Mouse (Mus musculus) thymus, adult 2 months (tissue): ENCODE results near the gene Caap1. TPM values are rescaled to one million over a fixed set of nuclear protein-coding genes. Genes with fewer than 3 reads are reported as not detected.

ENCODE experiments used
- DNase-seq: peaks from one replicate; pipeline ENCODE4 v3.0.0; 2021
- H3K27ac ChIP-seq: fragments of 200-500 bp; 2 replicates; pipeline ENCODE4 v1.5.1; 2012; ENCODE audit warnings: low read length, control low read depth; ENCODE audit not compliant: control insufficient read depth, insufficient read depth
- H3K27me3 ChIP-seq: fragments of 200-500 bp; 2 replicates; pipeline ENCODE4 v1.6.1; 2012; ENCODE audit warnings: mild to moderate bottlenecking, low read length, moderate library complexity, mixed read lengths; ENCODE audit not compliant: control insufficient read depth, insufficient read depth
- H3K36me3 ChIP-seq: fragments of 200-500 bp; 2 replicates; pipeline ENCODE4 v1.6.1; 2012; ENCODE audit warnings: mild to moderate bottlenecking, low read length, moderate library complexity; ENCODE audit not compliant: control insufficient read depth, insufficient read depth
- H3K4me1 ChIP-seq: fragments of 200-500 bp; replicated peaks from 2 replicates; pipeline ENCODE4 v1.6.1; 2012; ENCODE audit warnings: low read length; ENCODE audit not compliant: control insufficient read depth, insufficient read depth
- H3K4me3 ChIP-seq: fragments of 200-500 bp; 2 replicates; pipeline ENCODE4 v1.5.1; 2012; ENCODE audit warnings: mild to moderate bottlenecking, low read length, control low read depth, moderate library complexity; ENCODE audit not compliant: control insufficient read depth, insufficient read depth
- CTCF ChIP-seq: fragments of 200-500 bp; IDR thresholded peaks from 2 replicates; pipeline ENCODE4 v1.5.1; 2012; ENCODE audit warnings: mild to moderate bottlenecking, control low read depth, low read length, moderate library complexity, borderline replicate concordance; ENCODE audit not compliant: control insufficient read depth, poor library complexity, insufficient read depth; ENCODE audit errors: extremely low read depth
- POLR2A ChIP-seq: fragments of 200-500 bp; IDR thresholded peaks from 2 replicates; pipeline ENCODE4 v1.6.1; 2012; ENCODE audit warnings: mild to moderate bottlenecking, low read length, control low read depth, moderate library complexity; ENCODE audit not compliant: control insufficient read depth, poor library complexity, insufficient read depth; ENCODE audit errors: extremely low read depth
- WGBS: fragments of 180-500 bp; shearing (Covaris S2); methylation state at CpG from one replicate; pipeline ENCODE4 v1.1.7; 2018; 5-methylcytosine and 5-hydroxymethylcytosine counted together
- polyA plus RNA-seq: library from polyadenylated mRNA; depleted of rRNA; stranded (reverse); fragments of >200 nt; gene quantifications from 2 replicates; pipeline ENCODE4 v1.2.3, GENCODE M21; 2012; rRNA removed

Caap1 gene
- polyA plus RNA-seq, 1 experiment: 6.1 TPM

GRCm38 (mm10) chr4:94523321-94523720, 33.3 kb downstream of the Caap1 start:
- DNase-seq: no peak
- TF ChIP-seq POLR2A (no peak), CTCF (no peak)
- Histone ChIP-seq H3K4me1 (no peaks in the 10 kb centered on the region), H3K36me3 (no peaks in the 10 kb centered on the region), H3K27me3 (no peaks in the 10 kb centered on the region), H3K4me3 (no peak overlapping the region), H3K27ac (no peak overlapping the region)

- TF ChIP-seq POLR2A: no peak
- no peak for TF ChIP-seq CTCF
- H3K4me1 ChIP-seq: no peaks in the 10 kb centered on the region
- H3K27ac ChIP-seq: no peak overlapping the region
- H3K36me3 ChIP-seq: no peaks in the 10 kb centered on the region
- WGBS: 77% methylated on average over 4 of the region's 4 CpGs
- DNase-seq: peak; percentile 19
- no peaks in the 10 kb centered on the region for H3K27me3 ChIP-seq
- H3K4me3 ChIP-seq: no peak overlapping the region
Measured at GRCm38 (mm10) chr4:94517631-94518030, 39.0 kb downstream of the Caap1 start.

GRCm38 (mm10) chr4:94515366-94515765, 41.2 kb downstream of the Caap1 start:
- Histone ChIP-seq H3K36me3 (no peaks in the 10 kb centered on the region), H3K27me3 (no peaks in the 10 kb centered on the region), H3K27ac (no peak overlapping the region), H3K4me3 (no peak overlapping the region), H3K4me1 (no peaks in the 10 kb centered on the region)
- TF ChIP-seq POLR2A: no peak
- TF ChIP-seq CTCF: no peak
- DNase-seq: no peak
- 73% methylated on average over 3 of the region's 3 CpGs for WGBS

GRCm38 (mm10) chr4:94476749-94477399, 79.7 kb downstream of the Caap1 start:
- H3K27ac ChIP-seq: no peak overlapping the region
- WGBS: 79% methylated on average over 18 of the region's 18 CpGs
- no peaks in the 10 kb centered on the region for H3K27me3 ChIP-seq
- DNase-seq: no peak
- no peaks in the 10 kb centered on the region for H3K4me1 ChIP-seq
- H3K36me3 ChIP-seq: no peaks in the 10 kb centered on the region
- no peak for TF ChIP-seq POLR2A
- TF ChIP-seq CTCF: no peak
- peak overlapping the region; percentile 3; the same call in 1 of the 2 replicates for H3K4me3 ChIP-seq

- H3K4me3 ChIP-seq: no peak overlapping the region
- 96% methylated on average over 1 of the region's 1 CpGs for WGBS
- no peaks in the 10 kb centered on the region for H3K4me1 ChIP-seq
- no peaks in the 10 kb centered on the region for H3K36me3 ChIP-seq
- no peak for DNase-seq
- no peak overlapping the region for H3K27ac ChIP-seq
- no peaks in the 10 kb centered on the region for H3K27me3 ChIP-seq
- no peak for TF ChIP-seq CTCF
- no peak for TF ChIP-seq POLR2A
Measured at GRCm38 (mm10) chr4:94473286-94473685, 83.3 kb downstream of the Caap1 start.

GRCm38 (mm10) chr4:94459424-94459823, 97.2 kb downstream of the Caap1 start:
- TF ChIP-seq POLR2A (no peak), CTCF (no peak)
- WGBS: 92% methylated on average over 2 of the region's 2 CpGs
- no peak overlapping the region for H3K27ac ChIP-seq
- H3K36me3 ChIP-seq: no peaks in the 10 kb centered on the region
- no peaks in the 10 kb centered on the region for H3K4me1 ChIP-seq
- no peak overlapping the region for H3K4me3 ChIP-seq
- no peak for DNase-seq
- no peaks in the 10 kb centered on the region for H3K27me3 ChIP-seq

GRCm38 (mm10) chr4:94454857-94455256, 101.7 kb downstream of the Caap1 start:
- Histone ChIP-seq H3K4me3 (no peak overlapping the region), H3K27ac (no peak overlapping the region), H3K27me3 (no peaks in the 10 kb centered on the region), H3K36me3 (no peaks in the 10 kb centered on the region), H3K4me1 (no peaks in the 10 kb centered on the region)
- 97% methylated on average over 1 of the region's 1 CpGs for WGBS
- no peak for TF ChIP-seq POLR2A
- no peak for TF ChIP-seq CTCF
- no peak for DNase-seq

Other genes with a start within 250 kb of the Caap1 start
- gene Gm10306, start 250 bp downstream of the Caap1 start, polyA plus RNA-seq: not detected in 2 replicates
- 89.9 and 125 TPM in 2 replicates for gene Plaa, start 46.4 kb upstream of the Caap1 start, polyA plus RNA-seq
- 0.55 and 1.0 TPM in 2 replicates for gene Ift74, start 57.7 kb upstream of the Caap1 start, polyA plus RNA-seq
- not detected in 2 replicates for gene Lrrc19, start 93.3 kb upstream of the Caap1 start, polyA plus RNA-seq
- gene Tek, start 182.5 kb upstream of the Caap1 start, polyA plus RNA-seq: 1.0 and 1.8 TPM in 2 replicates